Mouse (Mus musculus) left cerebral cortex, adult 9 months (tissue): Measurements from ENCODE around the gene Klhdc4.
A peak's percentile ranks its signal among the peaks of the same experiment; 100 is the strongest.

ENCODE experiments used
- DNase-seq, 2 experiments: peaks; one replicate each; pipeline ENCODE4 v3.0.0; 2022; ENCODE audit warnings: low spot score in 2 of 2

The Klhdc4 gene

GRCm38 (mm10) chr8:121751407-121751806 lies 78.0 kb downstream of the Klhdc4 start:
- DNase-seq, result peak in 1 of 2 experiments; percentile 63

GRCm38 (mm10) chr8:121750512-121750911 lies 78.9 kb downstream of the Klhdc4 start:
- DNase-seq, result no peak

- DNase-seq, result no peak
These were observed 79.9 kb downstream of the Klhdc4 start for GRCm38 (mm10) chr8:121749501-121749900.
